ENCODE assay signal across 8 mouse cellular contexts in the genomic region with DNA sequence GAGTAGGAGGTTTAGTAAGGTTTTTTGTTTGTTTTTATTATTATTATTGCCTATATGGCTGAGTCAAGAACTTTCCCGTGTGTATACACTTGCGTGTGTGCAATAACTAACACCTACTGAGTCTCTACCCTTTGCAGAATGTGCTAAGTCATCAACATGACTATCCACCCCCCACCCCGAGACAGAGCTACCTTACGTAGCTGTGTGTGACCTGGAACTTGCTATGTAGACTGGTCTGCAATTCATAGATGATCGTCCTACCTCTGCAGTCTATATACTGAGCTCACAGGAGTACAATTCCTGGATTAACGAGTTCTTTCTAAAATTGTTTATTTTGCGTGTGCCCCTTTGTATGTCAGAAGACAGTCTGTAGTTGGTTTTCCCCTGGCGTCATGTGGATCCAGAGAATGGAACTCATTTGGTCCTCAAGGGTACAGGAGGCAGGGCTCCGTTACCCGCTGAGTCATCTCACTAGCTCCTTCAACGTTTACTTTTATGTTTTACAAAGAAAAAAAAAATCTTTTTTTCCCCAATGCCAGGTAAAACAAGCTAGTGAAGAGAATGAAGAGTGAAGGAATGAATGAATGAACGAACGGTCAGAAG. TPM values are rescaled to one million over a fixed set of nuclear protein-coding genes. Genes with fewer than 3 reads are reported as not detected.
DNase-seq lines count a peak whose midpoint lies in the region; ATAC-seq and TF ChIP-seq lines count a peak whose summit lies in the region.

A gene (plus strand): TSS at position 417 of the 603 bp plus-strand sequence.

- H3K4me1 ChIP-seq in kidney, embryonic 15.5 days: peaks cover 46% of the 10 kb centered on the region
- H3K4me1 ChIP-seq in G1E (ENCODE audit: insufficient read depth, low read depth, low read length): peaks cover 47% of the 10 kb centered on the region
- H3K4me1 ChIP-seq in erythroblast, embryonic 14.5 days (ENCODE audit: control insufficient read depth): peaks cover 68% of the 10 kb centered on the region
- H3K4me1 ChIP-seq in limb, embryonic 14.5 days (ENCODE audit: control insufficient read depth, insufficient read depth, low read length): peaks cover 23% of the 10 kb centered on the region
- peaks cover 18% of the 10 kb centered on the region; the same call in 1 of the 2 replicates for H3K4me1 ChIP-seq in small intestine, adult 2 months (ENCODE audit: control insufficient read depth, insufficient read depth, insufficient read length, low read length)

- no peaks in the 10 kb centered on the region for H3K36me3 ChIP-seq in kidney, embryonic 15.5 days
- peaks cover 16% of the 10 kb centered on the region for H3K36me3 ChIP-seq in G1E (replicated peaks)
- H3K36me3 ChIP-seq in erythroblast, embryonic 14.5 days (ENCODE audit: control insufficient read depth): peaks cover 26% of the 10 kb centered on the region
- no peaks in the 10 kb centered on the region for H3K36me3 ChIP-seq in limb, embryonic 14.5 days (ENCODE audit: control insufficient read depth, insufficient read depth, low read length)
- no peaks in the 10 kb centered on the region for H3K36me3 ChIP-seq in small intestine, adult 2 months (ENCODE audit: control insufficient read depth, insufficient read depth, low read length)

- peak within 1 kb of the TSS; percentile 93 for H3K9ac ChIP-seq in kidney, embryonic 15.5 days
- peak within 1 kb of the TSS; percentile 86 for H3K9ac ChIP-seq in limb, embryonic 14.5 days (ENCODE audit: low read depth, low read length, severe bottlenecking)

- H3K9me3 ChIP-seq in kidney, embryonic 15.5 days (replicated peaks): no peaks in the 10 kb centered on the region
- H3K9me3 ChIP-seq in G1E (replicated peaks): no peaks in the 10 kb centered on the region
- no peaks in the 10 kb centered on the region for H3K9me3 ChIP-seq in erythroblast, embryonic 14.5 days (ENCODE audit: control insufficient read depth, low read length)
- H3K9me3 ChIP-seq in limb, embryonic 14.5 days (ENCODE audit: control insufficient read depth, low read length): no peaks in the 10 kb centered on the region

- no peak for TF ChIP-seq POLR2A in limb, embryonic 14.5 days (IDR thresholded peaks at IDR 0.05; ENCODE audit: borderline replicate concordance, extremely low read depth, insufficient read depth, insufficient read length)
- no peak for TF ChIP-seq POLR2A in small intestine, adult 2 months (IDR thresholded peaks at IDR 0.05; ENCODE audit: low read depth, low read length)

- peak within 1 kb of the TSS; percentile 96 for H3K4me2 ChIP-seq in kidney, embryonic 15.5 days
- H3K4me2 ChIP-seq in limb, embryonic 14.5 days (replicated peaks; ENCODE audit: low read depth, low read length, severe bottlenecking): peak within 1 kb of the TSS; percentile 92

- H3K27me3 ChIP-seq in kidney, embryonic 15.5 days: no peaks in the 10 kb centered on the region
- no peaks in the 10 kb centered on the region for H3K27me3 ChIP-seq in G1E (ENCODE audit: insufficient read depth, low read length)
- peaks cover 5% of the 10 kb centered on the region for H3K27me3 ChIP-seq in erythroblast, embryonic 14.5 days (ENCODE audit: control insufficient read depth)
- H3K27me3 ChIP-seq in limb, embryonic 14.5 days (ENCODE audit: control insufficient read depth, insufficient read depth, low read length): peaks cover 5% of the 10 kb centered on the region; the same call in 1 of the 2 replicates
- H3K27me3 ChIP-seq in small intestine, adult 2 months (ENCODE audit: control insufficient read depth, insufficient read depth, low read length): no peaks in the 10 kb centered on the region

- intact Hi-C loops in heart, postnatal 36 days (cut with DNase I): no loop called here

- DNase-seq in kidney, adult 9 months: no peak
- DNase-seq in G1E (ENCODE audit: low spot score): no peak
- no peak for DNase-seq in heart, postnatal 36 days
- no peak for DNase-seq in limb, embryonic 14.5 days (ENCODE audit: low spot score)
- DNase-seq in urinary bladder, postnatal 4 days (ENCODE audit: low spot score in 2 of 2): no peak

- peak within 1 kb of the TSS; percentile 89 for H3K4me3 ChIP-seq in kidney, embryonic 15.5 days (replicated peaks)
- H3K4me3 ChIP-seq in G1E (ENCODE audit: low read depth, low read length): peak within 1 kb of the TSS; percentile 94
- H3K4me3 ChIP-seq in erythroblast, embryonic 14.5 days (replicated peaks): peak within 1 kb of the TSS; percentile 99
- peak within 1 kb of the TSS; percentile 82 for H3K4me3 ChIP-seq in limb, embryonic 14.5 days (replicated peaks; ENCODE audit: low read length)
- peak within 1 kb of the TSS; percentile 77 for H3K4me3 ChIP-seq in small intestine, adult 2 months (ENCODE audit: low read depth, low read length)

- 32% methylated on average over 13 of the region's 13 CpGs for WGBS in kidney, embryonic 15.5 days
- WGBS in limb, embryonic 14.5 days: 29% methylated on average over 13 of the region's 13 CpGs
- 18% methylated on average over 13 of the region's 13 CpGs for WGBS in small intestine, adult 2 months

- peak within 1 kb of the TSS; percentile 97 for H3K27ac ChIP-seq in kidney, embryonic 15.5 days
- H3K27ac ChIP-seq in limb, embryonic 14.5 days (replicated peaks; ENCODE audit: low read depth, low read length): peak within 1 kb of the TSS; percentile 93
- H3K27ac ChIP-seq in small intestine, adult 2 months (ENCODE audit: insufficient read depth, low read depth, low read length): peak within 1 kb of the TSS; percentile 77

- TF ChIP-seq CTCF in G1E (IDR thresholded peaks at IDR 0.05; ENCODE audit: low read depth, low read length): no peak
- no peak for TF ChIP-seq CTCF in small intestine, adult 2 months (IDR thresholded peaks at IDR 0.05; ENCODE audit: extremely low read depth, insufficient read length, insufficient replicate concordance, low read depth, low read length)

- ATAC-seq in kidney, embryonic 15.5 days (replicated peaks; ENCODE audit: low FRiP score): peak; percentile 4; the same call in 1 of the 2 replicates
- peak; percentile 60 for ATAC-seq in G1E (ENCODE audit: extremely low read depth, insufficient number of reproducible peaks, low FRiP score, poor library complexity, severe bottlenecking)
- ATAC-seq in limb, embryonic 14.5 days (ENCODE audit: low FRiP score, low read depth): no peak

RNA-seq across cellular contexts. Expression of the gene that starts here (rescaled TPM):
- polyA plus RNA-seq in kidney, embryonic 15.5 days (2015; fragmentation: Nextera tagmentation; extraction: Ambion mirVana): 148 and 167 TPM in 2 replicates
- total RNA-seq in G1E (2014; fragmentation: Nextera tagmentation) (108 and 110 TPM in 2 replicates), G1E (2017) (42.7 and 49.3 TPM in 2 replicates)
- 45.2 and 61.0 TPM in 2 replicates for polyA plus RNA-seq in G1E (2012)
- polyA plus RNA-seq in erythroblast, embryonic 14.5 days (2012): 7.6 and 8.3 TPM in 2 replicates
- total RNA-seq in heart, postnatal 36 days (2021): 10 to 100 TPM; 45.5 to 50.8 TPM
- polyA plus RNA-seq in limb, embryonic 14.5 days (2012; rRNA removed): 126 and 131 TPM in 2 replicates
- polyA plus RNA-seq in limb, embryonic 14.5 days (2014; fragmentation: Nextera tagmentation; extraction: Ambion mirVana): 95.9 and 109 TPM in 2 replicates
- polyA plus RNA-seq in small intestine, adult 2 months (2012; rRNA removed): 58.1 and 86.1 TPM in 2 replicates
